Mouse (Mus musculus) forebrain, embryonic 13.5 days (tissue): ENCODE results near the gene Shroom3. TPM values are rescaled to one million over a fixed set of nuclear protein-coding genes. Genes with fewer than 3 reads are reported as not detected.

Source experiments
- ATAC-seq: fragments of 200-750 bp; cut with Nextera tagmentation; 2 replicates; pipeline ENCODE4 v1.8.0; 2017
- H3K27ac ChIP-seq: fragments of 300-500 bp; sonication (generic); 2 replicates; pipeline ENCODE4 v1.5.1; 2015; ENCODE audit warnings: inconsistent platforms, mild to moderate bottlenecking, moderate library complexity
- H3K27me3 ChIP-seq: fragments of 300-500 bp; sonication (generic); 2 replicates; pipeline ENCODE4 v1.6.1; 2015; ENCODE audit warnings: mild to moderate bottlenecking, inconsistent platforms
- H3K36me3 ChIP-seq: fragments of 300-500 bp; sonication (generic); 2 replicates; pipeline ENCODE4 v1.6.1; 2015; ENCODE audit warnings: mild to moderate bottlenecking, inconsistent platforms; ENCODE audit not compliant: poor library complexity, severe bottlenecking
- H3K4me1 ChIP-seq: fragments of 300-500 bp; sonication (generic); 2 replicates; pipeline ENCODE4 v1.6.1; 2015; ENCODE audit warnings: inconsistent platforms
- H3K4me2 ChIP-seq: fragments of 300-500 bp; sonication (generic); 2 replicates; pipeline ENCODE4 v1.6.1; 2015; ENCODE audit warnings: inconsistent platforms, mild to moderate bottlenecking, moderate library complexity
- H3K4me3 ChIP-seq: fragments of 300-500 bp; sonication (generic); 2 replicates; pipeline ENCODE4 v1.5.1; 2015; ENCODE audit warnings: mild to moderate bottlenecking, inconsistent platforms
- H3K9ac ChIP-seq: fragments of 300-500 bp; sonication (generic); 2 replicates; pipeline ENCODE4 v1.6.1; 2015; ENCODE audit warnings: mild to moderate bottlenecking, inconsistent platforms
- H3K9me3 ChIP-seq: fragments of 300-500 bp; sonication (generic); replicated peaks from 2 replicates; pipeline ENCODE4 v1.6.1; 2016; ENCODE audit warnings: inconsistent platforms
- WGBS: fragments of 180-500 bp; shearing (Covaris S2); methylation state at CpG from one replicate; pipeline ENCODE4 v1.1.7; 2015; 5-methylcytosine and 5-hydroxymethylcytosine counted together
- polyA plus RNA-seq: library from polyadenylated mRNA; unstranded; fragments of >200 nt; fragmentation: Nextera tagmentation; extraction: Ambion mirVana; gene quantifications from 2 replicates; pipeline ENCODE4 v1.2.1, GENCODE M21; 2015

The Shroom3 gene
- polyA plus RNA-seq, 1 experiment from 2014 or later, result 3.7 TPM

DNA sequence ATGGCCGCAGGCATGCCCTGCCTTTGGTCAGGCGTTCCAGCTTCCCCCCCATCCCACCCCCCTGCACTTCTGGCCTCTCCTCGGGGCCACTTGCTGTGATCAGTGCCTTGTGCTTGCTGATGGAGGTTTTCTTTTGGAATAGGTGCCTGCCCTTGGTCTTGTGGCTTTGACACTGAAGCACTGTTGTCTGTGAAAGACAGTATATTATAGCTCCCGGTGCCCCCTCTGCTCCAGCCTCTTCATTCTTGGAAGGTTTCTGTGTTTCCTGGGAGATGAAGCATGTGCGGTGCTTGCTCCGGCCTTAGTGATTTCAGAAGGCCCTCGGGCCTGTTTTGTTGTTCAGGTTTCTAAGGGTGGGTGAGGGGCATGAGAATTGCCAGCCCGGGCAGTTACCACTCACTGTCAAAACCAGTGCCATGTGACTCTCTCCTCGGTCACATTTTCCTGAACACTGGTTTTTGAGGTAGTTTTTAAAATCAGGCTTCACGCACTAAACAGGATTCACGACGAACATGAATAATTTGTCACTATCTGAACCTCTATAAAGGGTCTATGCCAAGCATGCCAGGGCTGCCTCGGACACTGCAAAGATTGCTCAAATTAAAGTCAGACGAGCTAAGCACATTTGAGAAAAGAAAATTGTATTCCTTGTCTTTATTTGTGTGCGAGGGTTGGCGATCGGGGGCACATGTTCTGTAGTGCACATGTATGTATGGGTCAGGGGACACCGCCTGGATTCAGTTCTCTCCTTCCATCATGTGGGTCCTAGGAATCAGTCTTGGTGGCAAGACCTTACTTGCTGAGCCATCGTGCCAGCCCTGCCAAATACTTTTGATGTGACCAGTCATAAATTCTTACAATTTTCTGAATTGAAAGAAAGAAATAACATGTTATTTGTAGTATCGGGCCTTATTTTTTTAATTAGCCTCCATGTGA is 160.9 kb downstream of the Shroom3 start:
- peak overlapping the region; percentile 44 for H3K27ac ChIP-seq

DNA sequence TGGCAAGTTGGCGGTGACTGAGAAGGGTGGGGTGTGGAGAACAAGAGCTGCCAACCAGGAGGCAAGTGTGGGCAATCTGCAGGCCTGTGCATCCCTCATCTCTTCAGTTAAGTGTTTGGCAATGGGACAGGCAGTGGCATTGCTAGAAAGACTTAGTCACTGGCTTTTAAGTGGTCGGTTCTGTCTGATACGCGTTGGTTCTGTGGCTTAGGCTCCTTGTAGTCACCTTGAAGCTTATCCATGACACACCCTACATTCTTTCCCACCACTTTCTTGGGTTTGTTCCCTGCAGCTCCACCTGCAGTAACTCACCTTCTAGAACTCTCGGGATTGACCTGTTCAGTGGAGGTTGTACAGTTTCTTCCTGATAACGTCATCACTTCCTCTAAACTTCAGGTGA is 166.5 kb downstream of the Shroom3 start:
- Histone ChIP-seq H3K9me3 (no peaks in the 10 kb centered on the region), H3K9ac (no peak overlapping the region), H3K4me2 (no peak overlapping the region), H3K4me1 (peaks cover 5% of the 10 kb centered on the region), H3K4me3 (no peak overlapping the region), H3K27ac (no peak overlapping the region), H3K27me3 (no peaks in the 10 kb centered on the region), H3K36me3 (no peaks in the 10 kb centered on the region)
- ATAC-seq, result no peak
- 93% methylated on average over 6 of the region's 6 CpGs for WGBS

More for the DNA sequence above, 160.9 kb downstream of the Shroom3 start:
- Histone ChIP-seq H3K9me3 (no peaks in the 10 kb centered on the region), H3K36me3 (no peaks in the 10 kb centered on the region), H3K27me3 (no peaks in the 10 kb centered on the region), H3K4me3 (no peak overlapping the region), H3K4me2 (peak overlapping the region; percentile 1; the same call in 1 of the 2 replicates), H3K4me1 (peaks cover 40% of the 10 kb centered on the region), H3K9ac (0 out of 2 replicates have a peak overlapping the region, but pooled peaks have one; percentile 26)
- WGBS, result 34% methylated on average over 20 of the region's 20 CpGs
- ATAC-seq, result peak; percentile 75

DNA sequence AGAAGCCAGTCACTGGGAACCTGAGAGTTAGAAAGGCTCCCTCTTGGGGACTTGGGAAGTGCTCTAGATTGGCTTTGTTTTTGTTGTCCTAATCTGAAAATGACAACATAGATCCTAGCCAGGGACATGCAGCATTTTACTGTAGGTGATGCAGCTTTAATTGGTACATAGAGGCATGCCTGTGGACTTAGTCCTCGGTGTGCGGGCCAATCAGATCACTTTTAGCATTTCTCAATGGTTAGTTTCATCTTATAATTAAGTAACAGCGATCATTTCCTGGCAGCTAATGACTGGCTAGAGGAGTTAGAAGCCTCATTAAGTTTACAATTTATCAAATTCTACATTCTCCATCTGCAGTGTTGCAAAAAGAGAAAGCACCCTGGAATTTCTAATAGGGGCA is 167.7 kb downstream of the Shroom3 start:
- no peaks in the 10 kb centered on the region for H3K36me3 ChIP-seq
- WGBS, result 59% methylated on average over 3 of the region's 3 CpGs
- 0 out of 2 replicates have a peak, but pooled peaks have one; percentile 30 for ATAC-seq

DNA sequence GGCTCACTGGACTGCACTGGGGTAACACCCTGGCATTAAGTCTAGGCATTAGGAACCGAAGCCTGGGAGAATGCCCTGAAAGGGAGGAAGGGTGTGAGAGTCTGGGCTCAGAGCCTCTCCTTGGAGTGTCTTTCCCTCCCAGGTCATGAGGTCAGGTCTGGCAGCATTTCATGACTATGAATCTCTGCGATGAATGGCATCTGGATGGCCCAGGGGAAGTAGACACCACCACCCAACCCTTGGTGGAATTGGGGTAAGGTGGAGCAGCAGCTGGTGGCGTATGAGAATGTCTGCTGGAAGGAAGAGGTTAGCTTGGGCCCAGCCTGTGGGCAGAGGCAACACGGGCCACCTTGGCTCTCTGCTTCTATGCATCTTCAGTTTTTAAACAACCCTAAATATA is 171.7 kb downstream of the Shroom3 start:
- Histone ChIP-seq H3K27me3 (no peaks in the 10 kb centered on the region), H3K9me3 (no peaks in the 10 kb centered on the region), H3K4me1 (peaks cover 23% of the 10 kb centered on the region), H3K27ac (no peak overlapping the region), H3K4me3 (no peak overlapping the region), H3K4me2 (no peak overlapping the region), H3K36me3 (no peaks in the 10 kb centered on the region), H3K9ac (no peak overlapping the region)
- 88% methylated on average over 4 of the region's 4 CpGs for WGBS
- no peak for ATAC-seq

More for the DNA sequence above, 167.7 kb downstream of the Shroom3 start:
- H3K9ac ChIP-seq, result no peak overlapping the region
- no peak overlapping the region for H3K4me2 ChIP-seq
- peaks cover 6% of the 10 kb centered on the region for H3K4me1 ChIP-seq
- no peak overlapping the region for H3K27ac ChIP-seq
- H3K9me3 ChIP-seq, result no peaks in the 10 kb centered on the region
- no peaks in the 10 kb centered on the region for H3K27me3 ChIP-seq
- no peak overlapping the region for H3K4me3 ChIP-seq

DNA sequence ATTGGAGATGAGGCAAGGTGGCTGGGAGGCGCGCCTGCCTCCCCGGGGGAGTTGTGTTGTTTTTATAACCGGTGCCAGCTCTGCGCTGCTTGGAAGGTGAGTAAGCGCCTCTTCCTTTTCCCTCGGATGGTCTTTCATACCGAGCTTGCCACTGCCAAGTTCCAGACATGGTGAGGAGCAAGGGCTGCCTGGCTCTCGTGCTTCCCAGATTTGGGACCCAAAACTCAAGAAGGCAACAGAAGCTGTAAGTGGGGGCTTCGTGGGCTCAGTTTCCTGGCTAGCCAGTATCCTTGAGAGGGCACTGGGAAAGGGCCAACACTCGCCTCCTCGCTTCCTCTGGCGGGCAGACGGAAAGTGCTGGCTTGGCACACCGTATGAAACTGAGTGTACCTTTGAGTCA is 173.1 kb downstream of the Shroom3 start:
- Histone ChIP-seq H3K36me3 (no peaks in the 10 kb centered on the region), H3K27ac (no peak overlapping the region), H3K9ac (no peak overlapping the region), H3K4me1 (peaks cover 22% of the 10 kb centered on the region), H3K4me3 (no peak overlapping the region), H3K27me3 (no peaks in the 10 kb centered on the region), H3K9me3 (no peaks in the 10 kb centered on the region), H3K4me2 (no peak overlapping the region)
- ATAC-seq, result no peak
- 43% methylated on average over 15 of the region's 15 CpGs for WGBS

DNA sequence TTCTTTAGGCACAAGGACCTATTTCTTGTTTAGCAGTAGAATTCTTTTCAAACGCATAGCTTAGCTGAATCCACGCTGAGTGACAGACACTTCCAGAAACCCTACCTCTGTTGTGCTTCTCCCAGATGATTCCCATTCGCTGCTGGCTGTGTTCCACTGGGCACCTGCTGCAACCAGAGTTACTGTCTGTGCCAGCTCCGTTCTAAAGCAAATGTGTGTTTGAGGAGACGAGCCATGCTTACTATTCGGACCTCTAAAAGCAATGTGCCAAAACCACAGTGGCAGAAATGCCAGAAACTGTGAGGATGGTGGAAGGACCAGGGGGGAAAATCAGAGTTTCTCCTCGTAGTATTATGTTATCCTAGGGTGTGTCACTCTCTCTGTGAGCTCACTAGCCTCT is 173.9 kb downstream of the Shroom3 start:
- Histone ChIP-seq H3K9me3 (no peaks in the 10 kb centered on the region), H3K27me3 (no peaks in the 10 kb centered on the region), H3K36me3 (no peaks in the 10 kb centered on the region), H3K27ac (0 out of 2 replicates have a peak overlapping the region, but pooled peaks have one; percentile 7), H3K9ac (no peak overlapping the region), H3K4me3 (no peak overlapping the region), H3K4me2 (no peak overlapping the region), H3K4me1 (peaks cover 30% of the 10 kb centered on the region)
- 52% methylated on average over 7 of the region's 7 CpGs for WGBS
- 0 out of 2 replicates have a peak, but pooled peaks have one; percentile 28 for ATAC-seq

DNA sequence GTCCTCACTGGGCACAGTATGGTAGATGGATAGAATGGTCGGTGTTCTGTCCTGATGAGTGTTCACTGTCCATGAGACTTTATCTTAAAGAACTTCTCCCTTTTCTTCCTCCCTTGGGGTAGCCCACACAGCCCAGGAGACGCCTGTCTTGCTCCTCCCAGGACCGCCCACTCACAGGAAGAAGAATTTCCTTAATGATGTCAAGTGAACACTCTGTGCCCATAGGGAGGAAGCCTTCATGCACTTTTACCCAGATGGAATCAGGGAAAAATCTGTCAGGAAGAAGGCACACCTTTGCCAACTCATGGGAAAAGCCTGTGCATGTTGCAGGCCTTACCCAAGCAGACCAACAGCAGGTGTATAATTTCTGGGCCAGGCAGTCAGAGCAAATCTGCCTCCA is 174.9 kb downstream of the Shroom3 start:
- no peak for ATAC-seq
- peaks cover 32% of the 10 kb centered on the region for H3K4me1 ChIP-seq
- no peaks in the 10 kb centered on the region for H3K36me3 ChIP-seq
- no peaks in the 10 kb centered on the region for H3K9me3 ChIP-seq
- no peaks in the 10 kb centered on the region for H3K27me3 ChIP-seq
- H3K4me3 ChIP-seq, result no peak overlapping the region
- WGBS, result 87% methylated on average over 3 of the region's 3 CpGs
- no peak overlapping the region for H3K9ac ChIP-seq
- no peak overlapping the region for H3K27ac ChIP-seq
- no peak overlapping the region for H3K4me2 ChIP-seq

DNA sequence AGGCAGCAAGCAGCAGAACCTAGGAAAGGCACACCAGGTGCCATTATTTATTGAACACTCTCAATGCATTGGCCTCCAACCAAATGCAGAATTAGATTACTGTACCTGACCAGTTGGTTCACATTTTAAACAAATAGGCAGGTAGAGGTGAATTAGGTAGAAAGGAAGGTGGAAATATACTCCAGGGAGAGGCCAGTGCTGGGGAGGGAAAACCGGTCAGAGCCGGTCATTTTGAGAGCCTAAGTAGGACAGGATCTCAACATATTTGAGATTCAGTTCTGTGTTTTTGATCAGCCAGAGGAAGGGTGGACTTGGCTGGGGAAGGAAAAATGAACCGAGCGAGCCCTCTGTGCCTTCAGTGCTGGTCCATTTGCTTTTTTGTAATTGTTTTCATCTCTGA is 175.3 kb downstream of the Shroom3 start:
- WGBS, result 95% methylated on average over 4 of the region's 4 CpGs
- no peaks in the 10 kb centered on the region for H3K27me3 ChIP-seq

DNA sequence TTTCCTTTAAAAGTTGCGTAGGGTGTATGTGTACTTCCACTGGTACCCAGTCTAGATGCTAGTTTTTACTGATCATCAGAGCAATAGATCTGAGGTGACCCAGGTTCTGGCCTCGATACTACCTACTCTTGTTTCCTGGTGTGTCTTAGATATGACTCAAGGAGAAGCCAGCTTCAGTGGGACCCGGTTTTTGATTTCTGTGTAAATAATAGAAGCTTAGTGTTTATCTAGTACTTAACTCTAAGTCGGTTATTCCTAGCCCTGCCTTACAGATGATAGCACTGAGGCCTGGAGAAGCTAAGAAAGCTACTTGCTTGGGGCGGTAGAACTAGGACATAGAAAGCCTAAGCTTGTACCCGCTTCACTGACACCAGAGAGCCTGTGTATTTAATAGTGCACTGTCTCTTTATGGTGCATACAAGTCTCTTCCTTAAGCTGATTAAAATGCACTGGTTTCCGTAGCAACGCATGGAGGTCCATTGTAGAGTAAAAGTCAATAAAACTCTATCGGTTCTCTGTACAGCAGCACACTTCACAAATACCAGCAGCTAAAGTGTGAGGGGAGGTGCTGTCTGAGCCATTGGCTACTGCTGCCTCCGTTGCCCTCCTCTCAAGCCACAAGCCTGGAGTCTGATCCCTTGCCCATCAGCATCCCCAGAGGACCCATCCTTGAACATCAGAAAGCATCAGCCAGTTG is 178.3 kb downstream of the Shroom3 start:
- ATAC-seq, result 0 out of 2 replicates have a peak, but pooled peaks have one; percentile 46
- Histone ChIP-seq H3K36me3 (no peaks in the 10 kb centered on the region), H3K9ac (no peak overlapping the region), H3K4me2 (0 out of 2 replicates have a peak overlapping the region, but pooled peaks have one; percentile 17), H3K27ac (peak overlapping the region; percentile 25; the same call in 1 of the 2 replicates), H3K4me3 (no peak overlapping the region), H3K4me1 (peaks cover 42% of the 10 kb centered on the region), H3K27me3 (no peaks in the 10 kb centered on the region), H3K9me3 (no peaks in the 10 kb centered on the region)
- WGBS, result 42% methylated on average over 10 of the region's 10 CpGs

More for the DNA sequence above, 175.3 kb downstream of the Shroom3 start:
- H3K4me1 ChIP-seq, result peaks cover 32% of the 10 kb centered on the region
- no peak for ATAC-seq
- no peak overlapping the region for H3K4me2 ChIP-seq
- no peak overlapping the region for H3K27ac ChIP-seq
- H3K9me3 ChIP-seq, result no peaks in the 10 kb centered on the region
- no peak overlapping the region for H3K4me3 ChIP-seq
- H3K36me3 ChIP-seq, result no peaks in the 10 kb centered on the region
- H3K9ac ChIP-seq, result no peak overlapping the region

DNA sequence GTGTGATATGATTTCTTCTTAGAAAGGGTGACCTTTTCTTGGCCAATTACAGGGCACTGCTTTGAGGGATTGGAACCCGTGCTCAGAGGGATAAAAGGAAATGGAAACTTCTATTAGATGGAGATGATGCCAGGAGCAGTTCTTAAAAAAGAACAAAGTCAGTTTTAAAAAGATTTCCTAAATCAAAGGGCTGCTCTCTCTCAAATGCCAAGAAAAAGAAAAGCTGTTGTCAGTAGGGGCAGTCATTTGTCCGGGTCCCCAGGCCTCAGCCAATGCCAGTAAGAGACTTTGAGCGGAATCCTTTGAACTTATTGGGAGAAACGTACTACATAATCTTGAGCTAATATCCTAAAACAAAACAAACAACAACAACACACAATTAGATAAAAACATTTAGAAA is 181.9 kb downstream of the Shroom3 start:
- Histone ChIP-seq H3K27ac (0 out of 2 replicates have a peak overlapping the region, but pooled peaks have one; percentile 15), H3K9ac (no peak overlapping the region), H3K4me2 (no peak overlapping the region), H3K9me3 (no peaks in the 10 kb centered on the region), H3K36me3 (no peaks in the 10 kb centered on the region), H3K4me3 (no peak overlapping the region), H3K4me1 (peaks cover 32% of the 10 kb centered on the region), H3K27me3 (no peaks in the 10 kb centered on the region)
- ATAC-seq, result no peak
- 29% methylated on average over 4 of the region's 4 CpGs for WGBS

DNA sequence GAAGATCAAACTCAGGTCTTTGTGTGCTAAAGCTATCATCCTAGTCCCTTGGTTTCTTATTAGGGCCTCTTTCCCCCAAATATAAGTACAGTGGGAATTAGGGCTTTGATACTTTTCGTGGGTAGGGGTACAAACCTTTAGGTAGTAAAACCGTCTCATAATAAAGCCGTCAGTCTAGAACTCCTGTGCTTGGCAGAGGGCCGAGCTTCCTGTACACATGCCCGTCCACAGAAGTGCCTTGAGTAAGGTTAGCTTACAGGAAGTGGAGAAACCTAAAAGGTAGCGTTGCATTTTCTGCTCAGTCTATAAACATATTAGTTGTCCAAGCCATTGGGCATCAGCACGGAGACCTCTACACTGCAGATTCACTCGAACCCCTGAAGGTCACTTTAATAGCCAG is 183.3 kb downstream of the Shroom3 start:
- 91% methylated on average over 8 of the region's 8 CpGs for WGBS
- Histone ChIP-seq H3K4me1 (peaks cover 27% of the 10 kb centered on the region), H3K9ac (no peak overlapping the region), H3K36me3 (no peaks in the 10 kb centered on the region), H3K27me3 (no peaks in the 10 kb centered on the region), H3K27ac (no peak overlapping the region), H3K4me2 (no peak overlapping the region), H3K9me3 (no peaks in the 10 kb centered on the region), H3K4me3 (no peak overlapping the region)
- no peak for ATAC-seq

DNA sequence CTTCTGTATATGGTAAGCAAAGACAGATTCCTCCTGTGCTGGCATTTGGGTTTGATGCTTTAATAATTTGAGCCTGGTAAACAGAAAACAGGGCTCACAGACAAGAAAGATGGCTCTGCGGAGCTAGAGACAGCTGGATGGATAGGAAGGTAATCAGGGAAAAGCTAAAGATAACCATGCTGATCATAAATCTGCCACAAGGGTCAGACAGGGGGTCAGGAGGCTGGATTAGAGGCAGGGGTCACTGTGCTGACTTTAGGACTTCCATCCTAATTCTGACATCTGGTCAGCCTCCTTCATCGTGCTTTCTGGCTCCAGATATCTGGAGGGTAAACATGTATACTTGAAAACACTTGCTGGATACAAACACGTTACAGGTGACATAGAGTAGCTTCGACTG is 184.0 kb downstream of the Shroom3 start:
- ATAC-seq, result no peak
- WGBS, result 91% methylated on average over 4 of the region's 4 CpGs

More for the DNA sequence above, 184.0 kb downstream of the Shroom3 start:
- H3K27ac ChIP-seq, result no peak overlapping the region
- H3K4me3 ChIP-seq, result no peak overlapping the region
- peaks cover 20% of the 10 kb centered on the region for H3K4me1 ChIP-seq
- H3K9ac ChIP-seq, result no peak overlapping the region
- H3K36me3 ChIP-seq, result no peaks in the 10 kb centered on the region
- no peaks in the 10 kb centered on the region for H3K9me3 ChIP-seq
- H3K27me3 ChIP-seq, result no peaks in the 10 kb centered on the region
- no peak overlapping the region for H3K4me2 ChIP-seq
